In genomic region chr5:76140730-76141066, GRCm38 (mm10) we compare ENCODE assay signal across 8 mouse cellular contexts. TPM values are rescaled to one million over a fixed set of nuclear protein-coding genes. Genes with fewer than 3 reads are reported as not detected.
DNase-seq lines count a peak whose midpoint lies in the region; ATAC-seq and TF ChIP-seq lines count a peak whose summit lies in the region.

No protein-coding gene starts in this region.

- TF ChIP-seq CTCF in cerebellum, adult 2 months (IDR thresholded peaks at IDR 0.05; ENCODE audit: borderline replicate concordance, insufficient read depth, low read depth, low read length), result no peak

- TF ChIP-seq POLR2A in cerebellum, adult 2 months (IDR thresholded peaks at IDR 0.05; ENCODE audit: borderline replicate concordance, insufficient read depth, low read length), result no peak

- H3K27ac ChIP-seq in cerebellum, adult 2 months (ENCODE audit: insufficient read depth, low read length), result no peak overlapping the region
- H3K27ac ChIP-seq in forebrain, embryonic 15.5 days (replicated peaks), result peak overlapping the region; percentile 95
- peak overlapping the region; percentile 93 for H3K27ac ChIP-seq in liver, embryonic 16.5 days (ENCODE audit: low read length)

- no peaks in the 10 kb centered on the region for H3K9me3 ChIP-seq in forebrain, embryonic 15.5 days
- H3K9me3 ChIP-seq in liver, embryonic 16.5 days (replicated peaks; ENCODE audit: control insufficient read depth, low read length), result no peaks in the 10 kb centered on the region

- DNase-seq in cerebellum, adult 2 months, result no peak
- DNase-seq in cerebellum, adult 11-12 months, result no peak
- DNase-seq in ovary, postnatal 10 days (ENCODE audit: low spot score), result no peak
- DNase-seq in adrenal gland, postnatal 25 days, result no peak
- no peak for DNase-seq in frontal cortex, postnatal 25 days (ENCODE audit: low spot score in 2 of 2)

- peak; percentile 50 for ATAC-seq in CD4-positive, CD25-positive, alpha-beta regulatory T cell, adult 4 months
- peak; percentile 62 for ATAC-seq in forebrain, embryonic 15.5 days (replicated peaks)
- peak; percentile 33 for ATAC-seq in liver, embryonic 16.5 days (ENCODE audit: low read depth)

- H3K4me3 ChIP-seq in cerebellum, adult 2 months (replicated peaks; ENCODE audit: insufficient read depth, low read depth, low read length), result peak overlapping the region; percentile 75
- H3K4me3 ChIP-seq in forebrain, embryonic 15.5 days, result peak overlapping the region; percentile 88
- H3K4me3 ChIP-seq in liver, embryonic 16.5 days (ENCODE audit: low read depth, low read length), result peak overlapping the region; percentile 84

- H3K9ac ChIP-seq in forebrain, embryonic 15.5 days (replicated peaks), result peak overlapping the region; percentile 90
- H3K9ac ChIP-seq in liver, embryonic 16.5 days (ENCODE audit: low read depth, low read length), result peak overlapping the region; percentile 88

- WGBS in cerebellum, adult 2 months, result 6% methylated on average over 9 of the region's 9 CpGs
- 7% methylated on average over 9 of the region's 9 CpGs for WGBS in forebrain, embryonic 15.5 days
- WGBS in liver, embryonic 16.5 days (ENCODE audit: insufficient replicate concordance), result 6% methylated on average over 9 of the region's 9 CpGs

- no peaks in the 10 kb centered on the region for H3K36me3 ChIP-seq in forebrain, embryonic 15.5 days
- H3K36me3 ChIP-seq in liver, embryonic 16.5 days (ENCODE audit: control insufficient read depth, insufficient read depth), result no peaks in the 10 kb centered on the region

- H3K27me3 ChIP-seq in cerebellum, adult 2 months (ENCODE audit: control insufficient read depth, insufficient read depth, low read length), result no peaks in the 10 kb centered on the region
- H3K27me3 ChIP-seq in forebrain, embryonic 15.5 days, result no peaks in the 10 kb centered on the region
- no peaks in the 10 kb centered on the region for H3K27me3 ChIP-seq in liver, embryonic 16.5 days (ENCODE audit: control insufficient read depth, insufficient read depth, low read depth, low read length)

- H3K4me2 ChIP-seq in forebrain, embryonic 15.5 days (replicated peaks), result peak overlapping the region; percentile 66
- H3K4me2 ChIP-seq in liver, embryonic 16.5 days (ENCODE audit: low read depth, low read length), result peak overlapping the region; percentile 83

- no peaks in the 10 kb centered on the region for H3K4me1 ChIP-seq in cerebellum, adult 2 months (ENCODE audit: control insufficient read depth, insufficient read depth, low read length)
- H3K4me1 ChIP-seq in forebrain, embryonic 15.5 days, result peaks cover 15% of the 10 kb centered on the region
- peaks cover 18% of the 10 kb centered on the region for H3K4me1 ChIP-seq in liver, embryonic 16.5 days (ENCODE audit: control insufficient read depth, low read depth, low read length)

RNA-seq across cellular contexts. Expression of gene Srd5a3, which starts 0.6 kb away (rescaled TPM):
- 19.3 and 19.8 TPM in 2 replicates for polyA plus RNA-seq in cerebellum, adult 2 months (2012; rRNA removed)
- polyA plus RNA-seq in CD4-positive, CD25-positive, alpha-beta regulatory T cell, adult 4 months (2017; shearing (Covaris generic)), result 10 to 100 TPM; 31.0 to 32.4 TPM
- polyA plus RNA-seq in forebrain, embryonic 15.5 days (2015; fragmentation: Nextera tagmentation; extraction: Ambion mirVana), result 15.6 and 16.2 TPM in 2 replicates
- 11.8 and 12.6 TPM in 2 replicates for polyA plus RNA-seq in liver, embryonic 16.5 days (2015; fragmentation: Nextera tagmentation; extraction: Ambion mirVana)
- total RNA-seq in adrenal gland, postnatal 25 days (2021), result 30.9 and 40.2 TPM in 2 replicates

RNA-seq across cellular contexts. Expression of gene Tmem165, which starts 43.0 kb away (rescaled TPM):
- 36.7 and 37.5 TPM in 2 replicates for polyA plus RNA-seq in cerebellum, adult 2 months (2012; rRNA removed)
- polyA plus RNA-seq in CD4-positive, CD25-positive, alpha-beta regulatory T cell, adult 4 months (2017; shearing (Covaris generic)), result 10 to 100 TPM; 11.3 to 14.3 TPM
- polyA plus RNA-seq in forebrain, embryonic 15.5 days (2015; fragmentation: Nextera tagmentation; extraction: Ambion mirVana), result 44.2 and 49.8 TPM in 2 replicates
- 18.9 and 20.4 TPM in 2 replicates for polyA plus RNA-seq in liver, embryonic 16.5 days (2015; fragmentation: Nextera tagmentation; extraction: Ambion mirVana)
- 36.1 and 47.4 TPM in 2 replicates for total RNA-seq in adrenal gland, postnatal 25 days (2021)
